Mouse (Mus musculus): ENCODE measurements at regions not wholly inside any gene's neighbourhood (a gene's known extent, or its start where the extent isn't known, plus 50 kb on each side); places are given as distances from the start of the nearest gene placed in this dataset.

GRCm38 (mm10) chr9:82760682-82761468 is 68.5 kb upstream of the Irak1bp1 start:
- Histone ChIP-seq H3K4me3 (ENCODE audit: low read depth, low read length) (no peak overlapping the region), H3K27me3 (replicated peaks; ENCODE audit: control insufficient read depth, insufficient read depth, low read length) (no peaks in the 10 kb centered on the region), H3K9ac (ENCODE audit: low read length) (no peak overlapping the region), H3K36me3 (ENCODE audit: control insufficient read depth, insufficient read depth, low read length) (no peaks in the 10 kb centered on the region), H3K27ac (ENCODE audit: low read depth, low read length) (no peak overlapping the region), H3K4me2 (ENCODE audit: low read length) (no peak overlapping the region), H3K9me3 (replicated peaks; ENCODE audit: control insufficient read depth, low read length) (no peaks in the 10 kb centered on the region), H3K4me1 (ENCODE audit: control insufficient read depth, insufficient read depth, low read length) (no peaks in the 10 kb centered on the region)
- WGBS: 92% methylated on average over 9 of the region's 9 CpGs
- ATAC-seq (no peak), DNase-seq (ENCODE audit: low spot score) (no peak)

GRCm38 (mm10) chr9:82763651-82764050 is 65.7 kb upstream of the Irak1bp1 start:
- Histone ChIP-seq H3K9me3 (replicated peaks; ENCODE audit: control insufficient read depth, low read length) (no peaks in the 10 kb centered on the region), H3K4me1 (ENCODE audit: control insufficient read depth, insufficient read depth, low read length) (no peaks in the 10 kb centered on the region), H3K4me2 (ENCODE audit: low read length) (no peak overlapping the region), H3K4me3 (ENCODE audit: low read depth, low read length) (no peak overlapping the region), H3K27me3 (replicated peaks; ENCODE audit: control insufficient read depth, insufficient read depth, low read length) (no peaks in the 10 kb centered on the region), H3K27ac (ENCODE audit: low read depth, low read length) (no peak overlapping the region), H3K9ac (ENCODE audit: low read length) (no peak overlapping the region), H3K36me3 (ENCODE audit: control insufficient read depth, insufficient read depth, low read length) (no peaks in the 10 kb centered on the region)
- WGBS: 92% methylated on average over 1 of the region's 1 CpGs
- DNase-seq (ENCODE audit: low spot score): no peak
- ATAC-seq: no peak

Data from forebrain, embryonic 14.5 days (tissue).